Mouse (Mus musculus): ENCODE measurements around the gene Cfap43.

GRCm38 (mm10) chr19:47777847-47778246 is 141.2 kb downstream of the Cfap43 start:
- TF ChIP-seq CTCF (IDR thresholded peaks at IDR 0.05; ENCODE audit: extremely low read depth, insufficient read depth, insufficient read length, insufficient replicate concordance): no peak
- no peak for TF ChIP-seq POLR2A (IDR thresholded peaks at IDR 0.05; ENCODE audit: low read depth, low read length)
